Mouse (Mus musculus) liver, embryonic 13.5 days (tissue): ENCODE measurements around the gene Zmiz1. TPM values are rescaled to one million over a fixed set of nuclear protein-coding genes. Genes with fewer than 3 reads are reported as not detected.

Experiments
- ATAC-seq: fragments of 200-750 bp; cut with Nextera tagmentation; 2 replicates; pipeline ENCODE4 v1.8.0; 2017; ENCODE audit warnings: low read depth, mild to moderate bottlenecking, moderate number of reproducible peaks, moderate library complexity
- DNase-seq: peaks from one replicate; pipeline ENCODE4 v3.0.0; 2022
- H3K27ac ChIP-seq: fragments of 300-500 bp; sonication (generic); 2 replicates; pipeline ENCODE4 v1.5.1; 2015; ENCODE audit warnings: moderate library complexity, mild to moderate bottlenecking, inconsistent platforms
- H3K27me3 ChIP-seq: fragments of 300-500 bp; sonication (generic); 2 replicates; pipeline ENCODE4 v1.6.1; 2015; ENCODE audit warnings: mild to moderate bottlenecking, inconsistent platforms
- H3K36me3 ChIP-seq: fragments of 300-500 bp; sonication (generic); 2 replicates; pipeline ENCODE4 v1.6.1; 2015; ENCODE audit warnings: mild to moderate bottlenecking, inconsistent platforms
- H3K4me1 ChIP-seq: fragments of 300-500 bp; sonication (generic); replicated peaks from 2 replicates; pipeline ENCODE4 v1.6.1; 2015; ENCODE audit warnings: inconsistent platforms
- H3K4me2 ChIP-seq: fragments of 300-500 bp; sonication (generic); 2 replicates; pipeline ENCODE4 v1.6.1; 2015; ENCODE audit warnings: inconsistent platforms, mild to moderate bottlenecking, moderate library complexity
- H3K4me3 ChIP-seq: fragments of 300-500 bp; sonication (generic); replicated peaks from 2 replicates; pipeline ENCODE4 v1.5.1; 2015; ENCODE audit warnings: mild to moderate bottlenecking, inconsistent platforms
- H3K9ac ChIP-seq: fragments of 300-500 bp; sonication (generic); 2 replicates; pipeline ENCODE4 v1.6.1; 2015; ENCODE audit warnings: mild to moderate bottlenecking, inconsistent platforms
- H3K9me3 ChIP-seq: fragments of 300-500 bp; sonication (generic); replicated peaks from 2 replicates; pipeline ENCODE4 v1.6.1; 2016; ENCODE audit warnings: inconsistent platforms
- WGBS: fragments of 180-500 bp; shearing (Covaris S2); methylation state at CpG from one replicate; pipeline ENCODE4 v1.1.7; 2015; ENCODE audit not compliant: insufficient replicate concordance; 5-methylcytosine and 5-hydroxymethylcytosine counted together
- polyA plus RNA-seq: library from polyadenylated mRNA; unstranded; fragments of >200 nt; fragmentation: Nextera tagmentation; extraction: Ambion mirVana; gene quantifications from 2 replicates; pipeline ENCODE4 v1.2.1, GENCODE M21; 2015

Zmiz1 gene
- polyA plus RNA-seq, 1 experiment from 2014 or later = 4.5 TPM

- Histone ChIP-seq H3K4me3 (no peak overlapping the region), H3K27me3 (no peaks in the 10 kb centered on the region), H3K9ac (no peak overlapping the region), H3K9me3 (no peaks in the 10 kb centered on the region), H3K27ac (peak overlapping the region; percentile 36; the same call in 1 of the 2 replicates), H3K4me1 (peaks cover 99% of the 10 kb centered on the region), H3K4me2 (no peak overlapping the region), H3K36me3 (no peaks in the 10 kb centered on the region)
- DNase-seq (no peak), ATAC-seq (no peak)
- WGBS = 63% methylated on average over 9 of the region's 9 CpGs
Observed at GRCm38 (mm10) chr14:25476048-25476447, 17.1 kb downstream of the Zmiz1 start.

GRCm38 (mm10) chr14:25476453-25476852 is 17.5 kb downstream of the Zmiz1 start:
- Histone ChIP-seq H3K9ac (no peak overlapping the region), H3K36me3 (no peaks in the 10 kb centered on the region), H3K4me1 (peaks cover 99% of the 10 kb centered on the region), H3K4me2 (no peak overlapping the region), H3K9me3 (no peaks in the 10 kb centered on the region), H3K27ac (0 out of 2 replicates have a peak overlapping the region, but pooled peaks have one; percentile 18), H3K27me3 (no peaks in the 10 kb centered on the region), H3K4me3 (no peak overlapping the region)
- no peak for DNase-seq
- WGBS = 62% methylated on average over 3 of the region's 3 CpGs
- ATAC-seq = no peak

- H3K4me2 ChIP-seq = no peak overlapping the region
- H3K4me3 ChIP-seq = no peak overlapping the region
- no peaks in the 10 kb centered on the region for H3K9me3 ChIP-seq
- 68% methylated on average over 7 of the region's 7 CpGs for whole genome bisulfite sequencing
- ATAC-seq (no peak), DNase-seq (no peak)
- H3K9ac ChIP-seq = no peak overlapping the region
- no peaks in the 10 kb centered on the region for H3K36me3 ChIP-seq
- peak overlapping the region; percentile 23; the same call in 1 of the 2 replicates for H3K27ac ChIP-seq
- no peaks in the 10 kb centered on the region for H3K27me3 ChIP-seq
- peaks cover 99% of the 10 kb centered on the region for H3K4me1 ChIP-seq
Observed at GRCm38 (mm10) chr14:25477268-25477667, 18.3 kb downstream of the Zmiz1 start.

- no peaks in the 10 kb centered on the region for H3K9me3 ChIP-seq
- ATAC-seq (no peak), DNase-seq (no peak)
- no peak overlapping the region for H3K4me3 ChIP-seq
- no peaks in the 10 kb centered on the region for H3K36me3 ChIP-seq
- no peak overlapping the region for H3K9ac ChIP-seq
- peaks cover 99% of the 10 kb centered on the region for H3K4me1 ChIP-seq
- no peak overlapping the region for H3K4me2 ChIP-seq
- H3K27ac ChIP-seq = no peak overlapping the region
- 74% methylated on average over 5 of the region's 5 CpGs for WGBS
- H3K27me3 ChIP-seq = no peaks in the 10 kb centered on the region
Observed at GRCm38 (mm10) chr14:25478257-25478656, 19.3 kb downstream of the Zmiz1 start.

- no peak for DNase-seq
- peak overlapping the region; percentile 94; the same call in 1 of the 2 replicates for H3K27ac ChIP-seq
- no peak overlapping the region for H3K9ac ChIP-seq
- H3K27me3 ChIP-seq = no peaks in the 10 kb centered on the region
- 87% methylated on average over 9 of the region's 9 CpGs for WGBS
- no peak for ATAC-seq
- no peak overlapping the region for H3K4me2 ChIP-seq
- H3K4me1 ChIP-seq = peaks cover 99% of the 10 kb centered on the region
- H3K36me3 ChIP-seq = no peaks in the 10 kb centered on the region
- no peaks in the 10 kb centered on the region for H3K9me3 ChIP-seq
- H3K4me3 ChIP-seq = no peak overlapping the region
Observed at GRCm38 (mm10) chr14:25478755-25479154, 19.8 kb downstream of the Zmiz1 start.

GRCm38 (mm10) chr14:25479841-25480252 is 20.9 kb downstream of the Zmiz1 start:
- WGBS = 7% methylated on average over 3 of the region's 3 CpGs
- H3K9ac ChIP-seq = peak overlapping the region; percentile 77
- no peaks in the 10 kb centered on the region for H3K27me3 ChIP-seq
- peak overlapping the region; percentile 94 for H3K27ac ChIP-seq
- 0 out of 2 replicates have a peak overlapping the region, but pooled peaks have one; percentile 57 for H3K4me3 ChIP-seq
- H3K9me3 ChIP-seq = no peaks in the 10 kb centered on the region
- DNase-seq (peak; percentile 62), ATAC-seq (peak; percentile 88)
- H3K36me3 ChIP-seq = no peaks in the 10 kb centered on the region
- peaks cover 99% of the 10 kb centered on the region for H3K4me1 ChIP-seq
- H3K4me2 ChIP-seq = peak overlapping the region; percentile 80

- Histone ChIP-seq H3K9ac (peak overlapping the region; percentile 77), H3K4me3 (peak overlapping the region; percentile 57), H3K4me2 (peak overlapping the region; percentile 80), H3K36me3 (no peaks in the 10 kb centered on the region), H3K27ac (peak overlapping the region; percentile 94), H3K27me3 (no peaks in the 10 kb centered on the region), H3K9me3 (no peaks in the 10 kb centered on the region), H3K4me1 (peaks cover 99% of the 10 kb centered on the region)
- 48% methylated on average over 4 of the region's 4 CpGs for WGBS
- DNase-seq (no peak), ATAC-seq (no peak)
Observed at GRCm38 (mm10) chr14:25480443-25480842, 21.5 kb downstream of the Zmiz1 start.

- Histone ChIP-seq H3K4me1 (peaks cover 99% of the 10 kb centered on the region), H3K4me3 (peak overlapping the region; percentile 57), H3K36me3 (no peaks in the 10 kb centered on the region), H3K27me3 (no peaks in the 10 kb centered on the region), H3K27ac (peak overlapping the region; percentile 94), H3K9me3 (no peaks in the 10 kb centered on the region), H3K9ac (peak overlapping the region; percentile 77), H3K4me2 (peak overlapping the region; percentile 80)
- 10% methylated on average over 20 of the region's 20 CpGs for WGBS
- peak; percentile 76 for DNase-seq
- peak; percentile 82 for ATAC-seq
Observed at GRCm38 (mm10) chr14:25480916-25481666, 22.1 kb downstream of the Zmiz1 start.

GRCm38 (mm10) chr14:25481667-25482331 is 22.8 kb downstream of the Zmiz1 start:
- H3K9ac ChIP-seq = peak overlapping the region; percentile 77
- peaks cover 99% of the 10 kb centered on the region for H3K4me1 ChIP-seq
- H3K27me3 ChIP-seq = no peaks in the 10 kb centered on the region
- H3K4me3 ChIP-seq = peak overlapping the region; percentile 57
- H3K27ac ChIP-seq = peak overlapping the region; percentile 94
- 57% methylated on average over 11 of the region's 11 CpGs for WGBS
- H3K4me2 ChIP-seq = peak overlapping the region; percentile 80
- ATAC-seq (no peak), DNase-seq (no peak)
- no peaks in the 10 kb centered on the region for H3K9me3 ChIP-seq
- no peaks in the 10 kb centered on the region for H3K36me3 ChIP-seq

- peak overlapping the region; percentile 94 for H3K27ac ChIP-seq
- ATAC-seq (no peak), DNase-seq (no peak)
- no peaks in the 10 kb centered on the region for H3K27me3 ChIP-seq
- H3K4me1 ChIP-seq = peaks cover 100% of the 10 kb centered on the region
- H3K9ac ChIP-seq = peak overlapping the region; percentile 77
- no peaks in the 10 kb centered on the region for H3K9me3 ChIP-seq
- H3K4me2 ChIP-seq = peak overlapping the region; percentile 80
- H3K36me3 ChIP-seq = no peaks in the 10 kb centered on the region
- 78% methylated on average over 5 of the region's 5 CpGs for WGBS
- H3K4me3 ChIP-seq = peak overlapping the region; percentile 57
Observed at GRCm38 (mm10) chr14:25482404-25482803, 23.4 kb downstream of the Zmiz1 start.

- Histone ChIP-seq H3K4me3 (peak overlapping the region; percentile 13), H3K27ac (peak overlapping the region; percentile 65), H3K36me3 (no peaks in the 10 kb centered on the region), H3K9ac (peak overlapping the region; percentile 18), H3K9me3 (no peaks in the 10 kb centered on the region), H3K27me3 (no peaks in the 10 kb centered on the region), H3K4me1 (peaks cover 100% of the 10 kb centered on the region), H3K4me2 (peak overlapping the region; percentile 80)
- WGBS = 62% methylated on average over 2 of the region's 2 CpGs
- DNase-seq (no peak), ATAC-seq (no peak)
Observed at GRCm38 (mm10) chr14:25483285-25483684, 24.3 kb downstream of the Zmiz1 start.
